Mouse (Mus musculus): Measurements from ENCODE around the gene Cnp. TPM values are rescaled to one million over a fixed set of nuclear protein-coding genes. Genes with fewer than 3 reads are reported as not detected.
"Not testable (repeated sequence)": the region's sequence is repeated elsewhere in the genome, so short reads cannot be mapped to it uniquely, and the experiment has no call there.

The Cnp gene
- polyA plus RNA-seq (2012; ENCODE audit: insufficient read depth, low replicate concordance): 13.3 and 17.1 TPM in 2 replicates

- TF ChIP-seq FLI1 (IDR thresholded peaks at IDR 0.05; ENCODE audit: low read length): no peak
- no peak for TF ChIP-seq GATA1 (IDR thresholded peaks at IDR 0.05; ENCODE audit: borderline replicate concordance, low read length)
- peaks cover 42% of the 10 kb centered on the region for H3K36me3 ChIP-seq (replicated peaks; ENCODE audit: low read length)
- peaks cover 72% of the 10 kb centered on the region for H3K4me1 ChIP-seq
- H3K27me3 ChIP-seq (replicated peaks): no peaks in the 10 kb centered on the region
- no peaks in the 10 kb centered on the region for H3K9me3 ChIP-seq
- peak within 1 kb of the TSS; percentile 94 for H3K4me3 ChIP-seq (replicated peaks)
Measured at GRCm38 (mm10) chr11:100574708-100575483, at the start of gene Cnp. Cnp (plus strand) TSS chr11:100574904.

GRCm38 (mm10) chr11:100524987-100525630, 49.6 kb upstream of the Cnp start:
- H3K9me3 ChIP-seq: no peaks in the 10 kb centered on the region
- TF ChIP-seq FLI1 (IDR thresholded peaks at IDR 0.05; ENCODE audit: low read length): no peak
- TF ChIP-seq GATA1 (IDR thresholded peaks at IDR 0.05; ENCODE audit: borderline replicate concordance, low read length): no peak
- H3K27me3 ChIP-seq (replicated peaks): no peaks in the 10 kb centered on the region
- peaks cover 58% of the 10 kb centered on the region for H3K36me3 ChIP-seq (replicated peaks; ENCODE audit: low read length)
- peaks cover 55% of the 10 kb centered on the region for H3K4me1 ChIP-seq
- H3K4me3 ChIP-seq (replicated peaks): peak overlapping the region; percentile 65

GRCm38 (mm10) chr11:100526052-100526816, 48.5 kb upstream of the Cnp start:
- TF ChIP-seq FLI1 (IDR thresholded peaks at IDR 0.05; ENCODE audit: low read length) (no peak), GATA1 (IDR thresholded peaks at IDR 0.05; ENCODE audit: borderline replicate concordance, low read length) (no peak)
- Histone ChIP-seq H3K27me3 (replicated peaks) (no peaks in the 10 kb centered on the region), H3K4me3 (replicated peaks) (peak overlapping the region; percentile 95)

GRCm38 (mm10) chr11:100527066-100527457, 47.6 kb upstream of the Cnp start:
- no peaks in the 10 kb centered on the region for H3K9me3 ChIP-seq
- TF ChIP-seq GATA1 (IDR thresholded peaks at IDR 0.05; ENCODE audit: borderline replicate concordance, low read length) (no peak), FLI1 (IDR thresholded peaks at IDR 0.05; ENCODE audit: low read length) (no peak)
- peak overlapping the region; percentile 95 for H3K4me3 ChIP-seq (replicated peaks)
- H3K27me3 ChIP-seq (replicated peaks): no peaks in the 10 kb centered on the region
- H3K4me1 ChIP-seq: peaks cover 57% of the 10 kb centered on the region
- peaks cover 38% of the 10 kb centered on the region for H3K36me3 ChIP-seq (replicated peaks; ENCODE audit: low read length)

More at GRCm38 (mm10) chr11:100526052-100526816, 48.5 kb upstream of the Cnp start:
- Histone ChIP-seq H3K4me1 (peaks cover 50% of the 10 kb centered on the region), H3K9me3 (no peaks in the 10 kb centered on the region), H3K36me3 (replicated peaks; ENCODE audit: low read length) (peaks cover 46% of the 10 kb centered on the region)

- Histone ChIP-seq H3K36me3 (replicated peaks; ENCODE audit: low read length) (peaks cover 32% of the 10 kb centered on the region), H3K4me1 (peaks cover 60% of the 10 kb centered on the region), H3K9me3 (peaks cover under 1% of the 10 kb centered on the region; the same call in 1 of the 2 replicates), H3K4me3 (replicated peaks) (peak within 1 kb of the TSS; percentile 95), H3K27me3 (replicated peaks) (no peaks in the 10 kb centered on the region)
- TF ChIP-seq FLI1 (IDR thresholded peaks at IDR 0.05; ENCODE audit: low read length) (no peak), GATA1 (IDR thresholded peaks at IDR 0.05; ENCODE audit: borderline replicate concordance, low read length) (no peak)
Measured at GRCm38 (mm10) chr11:100527458-100528374, 47.0 kb upstream of the Cnp start, which contains the start of gene Acly. Acly (minus strand) TSS chr11:100528000.

GRCm38 (mm10) chr11:100528375-100529165, 46.1 kb upstream of the Cnp start:
- Histone ChIP-seq H3K4me3 (replicated peaks) (peak overlapping the region; percentile 95), H3K27me3 (replicated peaks) (no peaks in the 10 kb centered on the region), H3K9me3 (peaks cover 9% of the 10 kb centered on the region), H3K4me1 (peaks cover 55% of the 10 kb centered on the region), H3K36me3 (replicated peaks; ENCODE audit: low read length) (peaks cover 28% of the 10 kb centered on the region)
- TF ChIP-seq FLI1 (IDR thresholded peaks at IDR 0.05; ENCODE audit: low read length) (no peak), GATA1 (IDR thresholded peaks at IDR 0.05; ENCODE audit: borderline replicate concordance, low read length) (no peak)

GRCm38 (mm10) chr11:100533871-100534270, 40.8 kb upstream of the Cnp start:
- Histone ChIP-seq H3K36me3 (replicated peaks; ENCODE audit: low read length) (peaks cover 4% of the 10 kb centered on the region), H3K27me3 (replicated peaks) (peaks cover 3% of the 10 kb centered on the region), H3K4me1 (peaks cover 24% of the 10 kb centered on the region), H3K4me3 (replicated peaks) (no peak overlapping the region), H3K9me3 (peaks cover 48% of the 10 kb centered on the region)
- TF ChIP-seq FLI1 (IDR thresholded peaks at IDR 0.05; ENCODE audit: low read length): no peak
- no peak for TF ChIP-seq GATA1 (IDR thresholded peaks at IDR 0.05; ENCODE audit: borderline replicate concordance, low read length)

GRCm38 (mm10) chr11:100534411-100534810, 40.3 kb upstream of the Cnp start:
- H3K4me1 ChIP-seq: peaks cover 29% of the 10 kb centered on the region
- H3K9me3 ChIP-seq: peaks cover 48% of the 10 kb centered on the region
- H3K27me3 ChIP-seq (replicated peaks); H3K36me3 ChIP-seq (replicated peaks; ENCODE audit: low read length); H3K4me3 ChIP-seq (replicated peaks): not testable (repeated sequence)

GRCm38 (mm10) chr11:100534821-100535220, 39.9 kb upstream of the Cnp start:
- H3K4me1 ChIP-seq: peaks cover 31% of the 10 kb centered on the region
- not testable (repeated sequence) for H3K4me3 ChIP-seq (replicated peaks); H3K36me3 ChIP-seq (replicated peaks; ENCODE audit: low read length); H3K27me3 ChIP-seq (replicated peaks)
- H3K9me3 ChIP-seq: peaks cover 48% of the 10 kb centered on the region

All from megakaryocyte, embryonic 14.5 days (primary cell).